Mouse (Mus musculus): Measurements from ENCODE around the gene Gm19935. TPM values are rescaled to one million over a fixed set of nuclear protein-coding genes. Genes with fewer than 3 reads are reported as not detected.

Gm19935 gene
- total RNA-seq, 2 experiments from 2014 or later, result not detected

Small RNAs within 50 kb of the gene (microRNA-seq; reads per million reads assigned to microRNA genes)
- 0 reads per million in 2 experiments for gene Gm44382 (ENCODE audit: borderline number of aligned reads in 2 of 2)

Other genes with a start within 250 kb of the Gm19935 start
- gene Chd9, start 11.0 kb upstream of the Gm19935 start, total RNA-seq (2021), result 10 to 100 TPM; 66.8 to 77.4 TPM